Mouse (Mus musculus) brown adipose tissue, adult 24 weeks (tissue): ENCODE results near the gene Snrpf. TPM values are rescaled to one million over a fixed set of nuclear protein-coding genes. Genes with fewer than 3 reads are reported as not detected.

Source experiments
- H3K27ac ChIP-seq: fragments of 200-500 bp; replicated peaks from 2 replicates; pipeline ENCODE4 v1.5.1; 2012; ENCODE audit warnings: low read depth, mild to moderate bottlenecking, low read length
- H3K4me1 ChIP-seq: fragments of 200-500 bp; 2 replicates; pipeline ENCODE4 v1.6.1; 2012; ENCODE audit warnings: low read length, mixed read lengths; ENCODE audit not compliant: control insufficient read depth, insufficient read depth, insufficient read length
- H3K4me3 ChIP-seq: fragments of 200-500 bp; 2 replicates; pipeline ENCODE4 v1.5.1; 2012; ENCODE audit warnings: low read depth, mild to moderate bottlenecking, low read length, moderate library complexity; ENCODE audit not compliant: insufficient read depth
- polyA plus RNA-seq: library from polyadenylated mRNA; stranded (reverse); fragments of >200 nt; gene quantifications from 2 replicates; pipeline ENCODE4 v1.2.4, GENCODE M21; 2012; ENCODE audit not compliant: missing spikeins, insufficient read depth, insufficient read length

The Snrpf gene
- 14.5 and 26.0 TPM in 2 replicates for polyA plus RNA-seq

- Histone ChIP-seq H3K27ac (no peak within 1 kb of the TSS), H3K4me1 (peaks cover 3% of the 10 kb centered on the region; the same call in 1 of the 2 replicates)
These were observed at the start of gene Snrpf for GRCm38 (mm10) chr10:93589281-93589848. TSS of gene Snrpf (minus strand) at chr10:93589706.

GRCm38 (mm10) chr10:93635941-93636340 lies 46.4 kb upstream of the Snrpf start:
- H3K4me3 ChIP-seq, result no peak overlapping the region
- no peak overlapping the region for H3K27ac ChIP-seq
- no peaks in the 10 kb centered on the region for H3K4me1 ChIP-seq

More at GRCm38 (mm10) chr10:93589281-93589848, at the start of gene Snrpf:
- peak within 1 kb of the TSS; percentile 78 for H3K4me3 ChIP-seq

DNA sequence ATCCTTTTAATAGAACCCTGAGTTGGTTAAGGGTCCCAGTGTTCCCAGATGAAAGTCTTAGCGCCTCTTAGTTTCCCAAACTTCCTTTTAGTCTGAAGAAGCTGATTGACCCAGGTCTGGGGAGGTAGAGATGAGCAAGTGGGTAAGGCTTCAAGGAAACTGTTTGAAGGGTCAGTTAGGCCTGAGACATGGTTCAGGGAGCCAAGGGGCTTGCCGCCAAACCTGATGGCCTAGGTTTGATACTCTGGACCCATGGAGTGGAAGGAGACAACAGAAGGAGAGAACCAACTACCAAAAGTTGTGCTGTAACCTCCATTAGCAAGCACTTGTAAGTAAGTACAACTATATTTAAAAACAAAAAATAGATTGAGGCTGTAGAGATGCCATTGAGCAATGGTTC lies 44.5 kb upstream of the Snrpf start:
- H3K4me3 ChIP-seq, result no peak overlapping the region
- H3K4me1 ChIP-seq, result no peaks in the 10 kb centered on the region
- no peak overlapping the region for H3K27ac ChIP-seq

DNA sequence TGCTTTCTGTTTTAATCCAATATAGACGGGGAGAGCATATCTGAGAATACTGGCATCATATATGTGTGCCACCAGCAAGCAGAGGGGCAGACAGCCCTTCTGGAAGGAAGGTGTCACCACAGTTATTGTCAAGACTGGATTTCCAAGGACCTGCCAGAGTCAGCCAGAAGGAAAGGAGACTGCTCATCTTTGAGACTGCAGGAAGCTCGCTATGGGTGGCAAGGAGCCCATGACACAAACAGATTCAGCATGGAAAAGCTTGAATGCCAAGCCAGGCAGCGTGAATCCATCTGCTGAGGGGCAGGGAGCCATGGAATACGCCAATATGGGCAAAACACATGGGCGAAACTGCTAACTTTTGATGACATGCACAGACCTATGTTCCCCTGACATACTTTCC lies 44.1 kb upstream of the Snrpf start:
- H3K4me1 ChIP-seq, result no peaks in the 10 kb centered on the region
- no peak overlapping the region for H3K27ac ChIP-seq
- H3K4me3 ChIP-seq, result no peak overlapping the region

GRCm38 (mm10) chr10:93632086-93632485 lies 42.6 kb upstream of the Snrpf start:
- H3K27ac ChIP-seq, result no peak overlapping the region
- H3K4me1 ChIP-seq, result no peaks in the 10 kb centered on the region
- H3K4me3 ChIP-seq, result no peak overlapping the region

DNA sequence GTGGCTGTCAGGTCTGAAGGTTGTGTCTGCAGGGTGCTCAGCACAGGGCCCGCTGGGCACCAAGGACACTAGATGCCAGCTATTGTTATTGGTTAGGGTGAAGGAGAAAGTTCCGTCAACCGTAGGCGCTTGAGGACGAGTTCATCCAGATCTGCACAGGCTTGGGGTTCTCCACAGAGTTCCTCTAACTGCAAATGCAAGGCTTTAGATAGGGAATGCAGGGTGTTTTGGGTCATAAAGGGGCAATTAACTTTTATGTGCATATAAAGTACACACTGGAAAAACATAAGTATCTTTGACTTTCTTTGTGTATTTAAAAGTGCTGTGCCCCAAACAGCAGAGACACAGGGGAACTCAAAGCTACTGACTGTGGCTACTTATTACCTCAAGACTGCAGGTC lies 40.8 kb upstream of the Snrpf start:
- H3K4me3 ChIP-seq, result no peak overlapping the region
- no peak overlapping the region for H3K27ac ChIP-seq
- H3K4me1 ChIP-seq, result no peaks in the 10 kb centered on the region

GRCm38 (mm10) chr10:93624151-93624550 lies 34.6 kb upstream of the Snrpf start:
- H3K27ac ChIP-seq, result no peak overlapping the region
- H3K4me3 ChIP-seq, result no peak overlapping the region
- H3K4me1 ChIP-seq, result no peaks in the 10 kb centered on the region

GRCm38 (mm10) chr10:93623725-93624124 lies 34.2 kb upstream of the Snrpf start:
- no peak overlapping the region for H3K4me3 ChIP-seq
- H3K27ac ChIP-seq, result no peak overlapping the region
- no peaks in the 10 kb centered on the region for H3K4me1 ChIP-seq

- no peak overlapping the region for H3K4me3 ChIP-seq
- no peak overlapping the region for H3K27ac ChIP-seq
- H3K4me1 ChIP-seq, result no peaks in the 10 kb centered on the region
These were observed 31.1 kb upstream of the Snrpf start for GRCm38 (mm10) chr10:93620438-93621179.

GRCm38 (mm10) chr10:93614850-93615249 lies 25.3 kb upstream of the Snrpf start:
- H3K4me3 ChIP-seq, result no peak overlapping the region
- no peak overlapping the region for H3K27ac ChIP-seq
- no peaks in the 10 kb centered on the region for H3K4me1 ChIP-seq

DNA sequence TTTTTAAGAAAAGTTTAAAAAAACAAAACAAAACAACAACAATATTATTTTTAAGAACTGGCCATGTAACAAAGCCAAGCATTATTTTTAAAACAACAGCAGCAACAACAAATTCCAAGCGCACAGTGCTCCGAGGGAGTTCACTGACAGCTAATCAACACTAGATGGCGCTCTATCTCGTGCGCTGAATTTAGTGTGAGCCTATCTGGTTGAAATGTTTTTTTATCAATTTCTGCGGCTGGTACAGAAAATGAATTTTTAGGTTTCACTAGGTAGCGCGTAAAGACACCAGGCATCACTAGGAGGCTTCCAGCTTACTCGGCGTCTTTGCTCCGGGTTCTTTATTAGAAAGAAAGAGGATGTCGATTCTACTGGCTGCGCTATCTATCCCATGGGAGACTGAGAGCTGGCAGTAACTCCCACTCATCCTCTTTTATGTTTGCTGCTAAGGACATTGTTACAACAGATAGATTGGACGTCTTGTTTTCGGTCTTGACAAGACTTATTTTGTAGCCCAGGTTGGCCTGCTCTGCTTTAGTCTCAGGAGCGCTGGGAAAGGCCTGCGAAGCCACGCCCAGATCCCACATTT lies 22.0 kb upstream of the Snrpf start:
- no peaks in the 10 kb centered on the region for H3K4me1 ChIP-seq
- no peak overlapping the region for H3K27ac ChIP-seq
- peak overlapping the region; percentile 32; the same call in 1 of the 2 replicates for H3K4me3 ChIP-seq

GRCm38 (mm10) chr10:93610896-93611295 lies 21.4 kb upstream of the Snrpf start:
- Histone ChIP-seq H3K4me3 (no peak overlapping the region), H3K27ac (no peak overlapping the region), H3K4me1 (no peaks in the 10 kb centered on the region)

GRCm38 (mm10) chr10:93609236-93609635 lies 19.7 kb upstream of the Snrpf start:
- Histone ChIP-seq H3K4me1 (no peaks in the 10 kb centered on the region), H3K4me3 (no peak overlapping the region), H3K27ac (no peak overlapping the region)

- Histone ChIP-seq H3K27ac (no peak overlapping the region), H3K4me1 (no peaks in the 10 kb centered on the region), H3K4me3 (no peak overlapping the region)
These were observed 18.5 kb upstream of the Snrpf start for GRCm38 (mm10) chr10:93608051-93608450.

DNA sequence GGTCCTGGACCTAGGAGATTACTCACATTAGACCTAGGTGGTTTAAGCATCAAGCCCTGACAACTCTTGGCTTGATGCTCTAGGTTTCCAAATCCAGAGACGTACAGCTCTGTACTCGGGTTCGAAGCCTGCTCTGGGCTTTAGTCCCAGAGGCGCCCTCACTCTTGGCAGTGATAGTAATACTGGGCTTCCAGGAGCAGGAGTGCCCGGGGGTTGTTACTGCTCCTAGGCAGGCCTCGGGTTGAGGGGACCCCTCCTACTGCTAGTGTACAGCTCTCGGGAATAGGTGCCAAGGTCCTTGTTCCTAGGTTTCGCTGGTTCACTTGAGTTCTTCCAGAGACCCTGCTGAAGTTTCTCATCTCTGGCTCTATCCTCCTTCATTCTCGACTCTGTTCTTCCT lies 16.8 kb upstream of the Snrpf start:
- Histone ChIP-seq H3K4me1 (no peaks in the 10 kb centered on the region), H3K4me3 (no peak overlapping the region), H3K27ac (no peak overlapping the region)

DNA sequence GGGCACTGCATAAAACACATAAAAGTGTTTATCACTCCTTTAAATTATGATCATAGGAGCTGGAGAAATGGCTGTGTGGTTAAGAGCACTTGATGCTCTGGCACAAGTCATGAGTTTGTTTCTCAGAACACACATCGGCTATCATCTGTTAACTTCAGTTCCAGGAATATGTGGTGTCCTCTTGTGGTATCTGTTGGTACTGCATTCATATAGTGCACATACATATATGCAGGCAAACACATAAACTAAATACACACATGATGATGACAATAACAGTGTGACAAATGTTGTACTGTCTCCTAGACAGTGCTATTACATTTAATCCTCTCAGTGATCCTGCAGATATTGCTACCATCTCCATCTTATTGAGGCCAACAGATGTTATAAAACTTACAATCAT lies 13.8 kb upstream of the Snrpf start:
- Histone ChIP-seq H3K4me3 (no peak overlapping the region), H3K4me1 (no peaks in the 10 kb centered on the region), H3K27ac (no peak overlapping the region)
